Mouse (Mus musculus): ENCODE data around the gene Spata25. TPM values are rescaled to one million over a fixed set of nuclear protein-coding genes. Genes with fewer than 3 reads are reported as not detected.
"Not testable (repeated sequence)": the region's sequence is repeated elsewhere in the genome, so short reads cannot be mapped to it uniquely, and the experiment has no call there.

Gene Spata25
- total RNA-seq, 4 experiments from 2014 or later: 0.54 to 1.3 TPM; not detected in 2

DNA sequence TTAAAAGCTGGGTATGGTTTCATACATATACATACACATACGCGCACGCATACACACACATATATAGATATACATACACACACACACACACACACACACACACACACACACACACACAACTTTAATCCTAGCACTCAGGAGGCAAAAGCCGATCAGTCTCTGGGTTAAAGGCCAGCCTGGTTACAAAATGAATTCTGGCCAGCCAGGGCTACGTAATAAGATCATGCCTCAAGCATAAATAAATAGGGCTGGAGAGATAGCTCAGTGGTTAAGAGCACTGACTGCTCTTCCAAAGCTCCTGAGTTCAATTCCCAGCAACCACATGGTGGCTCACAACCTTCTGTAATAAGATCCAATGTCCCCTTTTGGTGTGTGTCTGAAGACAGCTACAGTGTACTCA, 27.2 kb upstream of the Spata25 start:
- not testable (repeated sequence) for DNase-seq (ENCODE audit: low spot score in 2 of 2)

DNA sequence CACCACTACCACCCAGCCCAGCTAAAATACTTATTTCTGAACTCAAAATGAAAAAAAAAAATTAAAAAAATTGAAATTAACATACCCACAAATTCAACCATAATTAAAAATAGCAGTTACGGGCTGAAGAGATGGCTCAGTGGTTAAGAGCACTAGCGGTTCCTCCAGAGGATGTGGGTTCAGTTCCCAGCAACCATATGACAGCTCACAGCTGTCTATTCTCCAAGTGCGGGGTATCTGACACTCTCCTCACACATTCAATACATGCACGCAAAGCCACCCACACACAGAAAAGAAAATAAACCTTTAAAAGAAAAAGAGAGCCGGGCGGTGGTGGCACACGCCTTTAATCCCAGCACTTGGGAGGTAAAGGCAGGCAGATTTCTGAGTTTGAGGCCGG, 21.7 kb upstream of the Spata25 start:
- no peak for DNase-seq (ENCODE audit: low spot score in 2 of 2)

DNA sequence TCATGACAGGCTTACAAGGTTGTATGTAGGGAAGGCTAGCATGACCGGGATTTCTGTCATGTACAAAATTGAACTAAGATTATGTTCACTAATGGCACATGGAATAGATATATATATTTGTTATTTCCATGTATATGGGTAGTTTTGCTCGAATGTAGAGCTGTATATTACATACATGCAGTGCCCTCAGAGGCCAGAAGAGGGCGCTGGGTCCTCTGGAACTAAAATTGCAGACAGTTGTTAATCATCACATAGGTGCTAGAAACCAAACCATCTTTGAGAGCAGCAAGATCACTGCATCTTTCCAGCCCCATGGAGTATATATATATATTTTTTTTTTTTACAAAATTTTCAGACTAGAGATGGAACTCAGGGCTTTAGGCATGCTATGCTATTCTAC, 17.4 kb upstream of the Spata25 start:
- DNase-seq (ENCODE audit: low spot score in 2 of 2): no peak

DNA sequence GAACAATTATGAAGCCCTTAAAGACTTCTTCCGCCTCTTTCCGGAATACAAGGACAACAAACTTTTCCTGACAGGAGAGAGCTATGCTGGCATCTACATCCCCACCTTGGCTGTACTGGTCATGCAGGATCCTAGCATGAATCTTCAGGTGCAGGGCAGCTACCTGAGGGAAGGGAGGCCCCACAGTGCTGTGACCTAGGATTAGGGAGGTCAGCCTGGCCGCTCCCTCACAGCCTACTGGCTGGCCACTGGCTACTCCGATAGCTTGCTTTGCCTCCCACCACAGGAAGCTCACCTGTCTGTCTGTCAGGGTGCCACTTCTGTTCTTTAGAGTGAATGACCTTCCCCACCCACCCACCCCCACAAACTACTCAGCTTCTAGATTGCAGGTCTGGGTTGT, 6.8 kb upstream of the Spata25 start:
- DNase-seq (ENCODE audit: low spot score in 2 of 2): no peak

DNA sequence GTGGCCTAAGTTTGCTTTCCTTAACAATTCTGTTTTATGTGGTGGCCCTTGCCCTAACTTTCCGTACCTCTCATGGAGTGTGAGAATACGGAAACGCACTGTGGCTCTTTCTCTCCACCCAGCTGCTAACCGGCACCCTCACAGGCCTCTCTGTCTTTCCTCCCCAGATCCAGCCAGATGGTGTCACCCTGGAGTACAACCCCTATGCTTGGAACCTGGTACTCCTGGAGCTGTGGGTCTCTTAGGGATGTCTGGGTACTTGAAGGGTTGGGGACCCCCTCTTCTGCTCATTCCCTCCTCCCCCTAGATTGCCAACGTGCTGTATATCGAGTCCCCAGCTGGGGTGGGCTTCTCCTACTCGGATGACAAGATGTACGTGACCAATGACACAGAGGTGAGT, 6.2 kb upstream of the Spata25 start:
- DNase-seq (ENCODE audit: low spot score in 2 of 2): no peak

DNA sequence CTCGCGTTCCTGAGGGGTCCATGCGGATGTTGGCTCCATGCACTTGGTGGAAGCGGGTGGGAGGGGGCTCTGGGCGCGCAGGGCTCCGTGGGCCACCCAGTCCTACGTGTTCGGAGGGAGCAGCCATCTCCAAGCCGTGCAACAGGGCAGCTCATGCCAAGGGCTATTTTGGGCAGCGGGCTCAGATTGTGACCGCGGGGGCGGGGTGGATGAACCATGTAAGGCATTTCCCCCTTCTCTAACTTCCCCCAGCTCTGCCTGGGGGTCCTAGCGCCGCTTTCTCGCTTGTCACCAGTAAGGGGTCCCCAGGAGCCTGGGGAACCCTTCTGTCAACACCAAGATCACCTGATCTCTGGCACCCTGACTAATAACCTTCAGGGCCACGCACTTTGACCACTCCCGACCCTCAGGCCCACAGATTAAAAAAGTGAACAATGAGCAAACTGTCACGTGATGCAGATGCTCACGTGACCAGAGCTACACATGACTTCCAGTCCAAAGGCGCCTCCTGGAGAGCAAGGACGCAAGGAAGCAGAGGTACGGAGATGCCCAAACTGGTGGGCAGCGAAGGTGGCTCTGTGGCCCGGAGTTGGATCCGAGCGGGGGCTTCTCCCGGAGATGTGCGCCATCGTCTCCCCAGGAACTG, 5.1 kb upstream of the Spata25 start, which contains the start of gene Neurl2:
TSS of gene Neurl2 (minus strand) at position 143 of the 646 bp plus-strand sequence.
- peak; percentile 92 to 95 for DNase-seq (ENCODE audit: low spot score in 2 of 2)

DNA sequence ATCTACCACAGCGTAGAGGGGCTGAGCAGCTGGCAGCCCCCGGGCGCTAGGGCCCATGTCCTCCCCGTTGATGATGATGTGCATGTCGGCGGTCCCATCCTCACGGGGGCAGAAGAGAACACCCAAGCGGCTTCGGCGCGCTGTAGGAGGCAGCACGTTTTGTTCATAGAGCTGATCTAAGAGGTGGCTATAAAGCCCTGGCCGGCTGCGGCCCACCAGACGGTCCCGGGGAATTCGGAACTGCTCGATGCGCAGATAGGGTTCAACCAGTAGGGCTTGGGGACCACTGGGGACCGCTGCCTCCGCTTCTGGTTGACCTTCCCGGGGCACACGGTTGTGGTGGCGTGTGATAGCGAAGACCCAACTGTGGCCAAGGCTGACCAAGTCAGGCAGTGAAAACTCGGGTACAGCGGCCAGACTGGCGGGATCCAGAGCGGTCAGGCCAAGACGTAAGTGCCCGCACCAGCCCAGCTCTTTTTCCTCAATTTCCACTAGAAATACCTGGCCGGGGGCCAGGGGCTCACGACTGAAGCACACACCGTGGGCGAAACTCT, 4.5 kb upstream of the Spata25 start, which contains the start of gene Ctsa:
TSS of gene Ctsa (plus strand) at position 126 of the 554 bp plus-strand sequence.
- DNase-seq (ENCODE audit: low spot score in 2 of 2): peak; percentile 75 to 80

DNA sequence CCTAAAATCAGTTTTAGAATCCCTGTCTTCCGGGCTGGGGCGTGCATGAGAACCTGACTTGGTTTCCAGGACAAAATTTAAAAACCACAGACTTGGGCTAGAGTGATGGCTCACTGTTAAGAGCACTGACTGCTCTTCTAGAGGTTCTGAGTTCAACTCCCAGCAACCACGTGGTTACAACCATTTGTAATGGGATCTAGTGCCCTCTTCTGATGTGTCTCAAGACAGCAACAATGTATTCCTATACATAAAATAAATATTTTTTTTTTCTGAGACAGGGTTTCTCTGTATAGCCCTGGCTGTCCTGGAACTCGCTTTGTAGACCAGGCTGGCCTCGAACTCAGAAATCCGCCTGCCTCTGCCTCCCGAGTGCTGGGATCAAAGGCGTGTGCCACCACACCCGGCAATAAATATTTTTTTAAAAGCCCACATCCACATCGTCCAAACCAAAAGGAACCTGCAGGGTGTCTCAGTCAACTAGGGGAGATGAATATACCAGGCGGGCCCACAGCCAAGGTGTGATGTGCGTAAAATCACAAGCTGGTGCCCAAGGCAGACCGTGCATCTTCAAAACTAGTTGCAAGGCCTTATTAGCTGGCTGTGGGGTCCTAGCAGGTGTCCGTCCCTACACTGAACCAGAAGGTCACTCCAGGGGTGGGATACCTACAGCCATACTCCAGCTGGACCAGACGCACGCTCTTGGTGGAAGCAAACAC, 3.9 kb upstream of the Spata25 start:
- no peak for DNase-seq (ENCODE audit: low spot score in 2 of 2)

DNA sequence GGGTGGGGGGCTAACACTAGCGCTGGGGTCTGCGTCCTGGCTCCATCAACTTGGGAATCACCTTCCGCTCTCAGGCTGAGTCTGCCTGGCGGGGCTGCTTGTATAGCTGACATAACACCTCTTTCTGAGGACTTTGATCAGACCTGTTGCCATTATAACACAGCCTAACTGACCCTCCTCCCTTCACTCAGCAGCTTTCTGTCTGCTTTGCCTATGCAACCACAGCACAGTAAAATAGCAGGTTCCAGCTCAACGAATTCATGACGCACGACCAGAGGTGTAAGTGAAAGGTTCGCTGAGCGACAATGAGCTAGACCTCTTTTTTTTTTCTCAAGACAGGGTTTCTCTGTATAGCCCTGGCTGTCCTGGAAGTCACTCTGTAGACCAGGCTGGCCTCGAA, 2.7 kb upstream of the Spata25 start:
- no peak for DNase-seq (ENCODE audit: low spot score in 2 of 2)

DNA sequence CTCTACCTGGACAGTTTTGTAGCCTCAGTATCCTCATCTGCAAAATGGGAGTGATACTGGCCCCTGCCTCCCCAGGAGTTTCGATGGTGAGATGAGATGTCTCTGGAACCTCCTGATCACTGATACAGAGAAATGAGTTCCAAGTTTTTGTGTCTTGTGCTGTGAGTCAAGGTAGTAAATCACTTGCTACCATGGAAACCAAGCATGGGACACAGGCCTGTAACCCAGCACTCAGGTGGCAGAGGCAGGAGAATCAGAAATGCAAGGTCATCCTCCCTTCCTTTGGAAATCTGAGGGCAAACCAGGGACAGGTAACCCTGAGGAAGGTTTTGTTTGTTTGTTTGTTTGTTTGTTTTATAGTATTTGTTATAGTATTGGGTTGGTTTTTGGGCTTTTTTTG, 753 bp upstream of the Spata25 start:
- no peak for DNase-seq (ENCODE audit: low spot score in 2 of 2)

DNA sequence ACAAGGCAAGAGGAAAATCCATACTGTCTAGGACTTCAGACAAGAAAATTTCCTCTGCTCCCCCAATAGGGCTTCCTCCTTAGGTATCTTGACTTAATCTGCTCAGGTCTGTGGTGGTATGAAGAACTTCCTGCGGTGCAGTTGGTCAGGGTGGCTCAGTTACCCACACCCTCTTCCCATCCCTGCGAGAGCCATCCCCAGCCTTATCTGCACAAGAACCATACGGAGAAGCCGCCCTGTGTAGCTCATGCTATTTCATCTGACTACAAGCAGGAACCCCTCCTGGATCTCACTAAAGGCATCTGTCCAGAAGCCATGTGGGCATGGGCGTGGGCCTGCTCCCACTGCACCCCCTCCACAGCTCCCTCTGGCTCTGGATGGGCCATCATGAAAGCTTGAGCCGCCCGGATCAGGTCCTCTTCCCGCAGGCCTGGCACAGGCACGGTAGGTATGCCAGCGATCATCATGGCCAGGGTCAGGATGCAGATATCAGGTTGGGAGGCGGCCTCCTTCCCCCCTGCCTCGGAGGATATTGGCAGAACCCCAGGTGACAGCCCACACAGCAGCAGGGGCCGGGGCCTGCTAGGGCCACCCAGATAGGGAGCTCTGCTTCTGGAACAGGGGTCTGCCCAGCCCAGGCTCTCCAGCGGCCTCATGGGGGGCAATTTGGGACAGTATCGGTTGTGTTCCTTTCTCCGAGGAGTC, 1.0 kb downstream of the Spata25 start:
- no peak for DNase-seq (ENCODE audit: low spot score in 2 of 2)

DNA sequence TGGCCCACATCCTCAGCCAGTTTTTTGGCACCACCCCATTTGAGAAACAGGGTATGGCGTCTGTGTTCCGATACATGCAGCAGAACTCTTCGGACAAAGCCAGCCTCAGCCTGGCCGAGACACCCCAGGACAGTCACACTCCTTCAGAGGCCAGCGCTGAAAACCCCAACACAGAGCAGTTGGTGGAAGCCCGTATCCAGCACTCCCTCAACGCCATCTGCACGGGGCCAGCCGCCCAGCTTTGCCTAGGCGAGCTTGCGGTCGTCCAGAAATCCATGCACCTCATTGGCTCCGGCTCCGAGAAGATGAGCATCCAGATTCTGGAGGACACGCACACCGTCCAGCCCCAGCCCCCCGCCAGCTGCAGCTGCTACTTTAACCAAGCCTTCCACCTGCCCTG, 2.8 kb downstream of the Spata25 start:
- no peak for DNase-seq (ENCODE audit: low spot score in 2 of 2)

DNA sequence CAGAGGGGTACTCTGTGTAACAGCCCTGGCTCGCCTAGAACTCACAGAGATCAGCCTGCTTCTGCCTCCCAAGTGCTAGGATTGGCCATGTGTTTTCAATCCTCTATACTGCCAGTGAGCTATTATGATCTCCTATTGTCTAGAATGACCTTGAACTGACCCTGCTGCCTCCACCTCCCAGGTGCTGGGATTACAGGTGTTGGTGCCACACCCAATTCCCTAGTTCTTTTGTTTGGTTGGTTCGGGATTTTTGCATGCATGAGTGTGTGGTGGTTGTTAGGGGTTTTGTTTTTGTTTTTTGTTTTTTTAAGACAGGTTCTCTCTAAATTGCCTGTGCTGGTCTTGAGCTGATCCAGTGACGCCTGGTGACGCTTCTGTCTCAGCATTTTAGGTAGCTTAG, 4.4 kb downstream of the Spata25 start:
- DNase-seq (ENCODE audit: low spot score in 2 of 2): no peak

DNA sequence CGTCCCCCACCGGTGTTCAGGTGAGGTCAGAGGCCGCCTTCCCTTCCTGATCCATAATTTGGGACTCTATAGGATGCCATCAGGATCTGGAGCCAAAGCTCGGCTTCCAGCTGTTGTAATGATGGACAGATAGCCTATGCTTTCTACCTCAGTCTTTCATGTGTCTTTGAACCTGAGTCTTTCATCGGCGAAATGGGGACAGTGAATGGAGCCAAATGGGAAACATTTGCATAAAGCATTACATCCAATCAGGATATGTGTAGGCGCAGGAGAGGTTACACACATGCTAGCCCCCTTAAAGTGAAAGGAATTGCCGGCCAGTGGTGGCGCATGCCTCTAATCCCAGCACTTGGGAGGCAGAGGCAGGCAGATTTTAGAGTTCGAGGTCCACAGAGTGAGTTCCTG, 5.2 kb downstream of the Spata25 start:
- no peak for DNase-seq (ENCODE audit: low spot score in 2 of 2)

DNA sequence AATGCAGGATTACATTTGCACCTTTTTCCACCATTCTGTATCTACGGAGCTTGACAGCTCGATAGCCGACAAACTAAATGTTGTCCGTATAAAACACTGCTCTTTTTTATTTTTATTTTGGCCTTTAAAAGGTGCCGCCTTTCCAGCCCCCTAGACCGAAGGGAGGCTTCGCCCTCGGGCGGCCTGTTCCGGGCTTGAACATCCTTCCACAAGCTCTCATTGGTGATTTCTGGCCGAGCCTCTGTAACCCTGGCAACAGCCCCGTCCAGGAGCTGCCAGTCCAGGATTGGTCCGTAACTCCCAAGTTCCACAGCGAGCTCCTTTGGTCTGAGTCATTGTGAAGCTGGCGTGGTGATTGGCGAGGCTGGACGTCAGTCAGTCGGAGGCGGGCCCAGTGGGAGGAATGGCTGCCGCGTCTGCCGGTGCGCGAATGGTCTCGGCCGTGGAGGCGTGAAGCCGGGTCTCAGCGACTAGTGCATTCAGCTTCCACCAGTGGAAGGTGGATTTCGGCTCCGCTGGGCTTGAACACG, 5.6 kb downstream of the Spata25 start, which contains the start of gene Zswim1:
TSS of gene Zswim1 (plus strand) at position 51 of the 530 bp plus-strand sequence.
- peak; percentile 99 to 100 for DNase-seq (ENCODE audit: low spot score in 2 of 2)

DNA sequence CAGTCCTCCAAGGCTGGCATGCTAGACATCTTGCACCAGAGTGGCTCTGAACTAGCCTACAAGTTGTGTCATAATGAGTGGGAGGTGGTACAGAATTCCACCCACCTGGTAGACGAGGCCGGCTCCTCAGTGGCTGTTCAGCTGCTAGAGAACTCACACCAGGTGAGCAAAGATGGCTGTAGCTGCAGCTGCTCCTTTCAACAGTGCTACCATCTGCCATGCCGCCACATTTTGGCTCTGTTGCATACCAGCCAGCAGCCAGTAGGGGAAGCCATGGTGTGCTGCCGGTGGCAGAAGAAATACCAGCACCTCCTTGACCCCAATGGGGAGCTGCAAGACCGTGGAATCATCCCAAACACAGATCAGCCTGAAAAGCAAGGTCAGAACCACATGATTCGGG, 7.3 kb downstream of the Spata25 start:
- DNase-seq (ENCODE audit: low spot score in 2 of 2): no peak

DNA sequence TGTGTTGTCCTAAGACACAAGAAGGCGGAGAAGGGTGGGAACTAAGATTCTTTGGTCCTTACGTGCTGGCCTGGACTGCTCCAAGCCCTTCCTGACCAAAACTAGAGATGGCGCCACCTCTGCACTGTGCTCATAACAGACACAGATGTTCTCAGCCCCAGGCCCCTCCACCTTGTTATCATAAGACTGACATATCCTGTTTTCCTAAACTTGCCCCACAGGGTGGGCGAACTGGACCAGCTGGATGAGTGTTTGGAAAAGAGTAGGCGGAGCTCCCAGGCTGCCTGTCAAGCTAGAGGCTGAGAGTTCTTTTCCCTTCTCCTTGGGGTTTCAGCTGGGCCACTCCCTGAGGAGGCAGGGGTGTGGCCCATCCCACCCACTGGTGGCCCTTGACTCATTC, 10.6 kb downstream of the Spata25 start:
- DNase-seq (ENCODE audit: low spot score in 2 of 2): no peak

DNA sequence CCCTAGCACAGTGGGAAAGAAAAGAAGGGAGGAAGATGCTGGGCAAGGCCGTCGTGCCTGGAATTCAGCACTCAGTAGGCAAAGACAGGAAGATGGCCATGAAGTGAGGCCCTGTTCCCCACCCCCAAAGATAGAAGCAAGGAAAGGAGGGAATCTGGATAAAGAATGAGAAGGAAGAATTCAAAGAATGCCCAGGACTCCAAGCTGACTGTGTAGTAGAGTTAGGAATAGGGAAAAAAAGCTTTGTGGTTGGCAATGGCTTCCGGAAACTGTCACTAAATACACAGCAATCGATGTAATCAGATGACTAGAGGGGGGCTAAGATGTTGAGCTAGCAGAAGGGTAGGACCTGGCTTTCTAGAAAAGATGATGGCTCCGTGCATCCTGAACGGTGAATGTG, 11.1 kb downstream of the Spata25 start:
- DNase-seq (ENCODE audit: low spot score in 2 of 2): no peak

DNA sequence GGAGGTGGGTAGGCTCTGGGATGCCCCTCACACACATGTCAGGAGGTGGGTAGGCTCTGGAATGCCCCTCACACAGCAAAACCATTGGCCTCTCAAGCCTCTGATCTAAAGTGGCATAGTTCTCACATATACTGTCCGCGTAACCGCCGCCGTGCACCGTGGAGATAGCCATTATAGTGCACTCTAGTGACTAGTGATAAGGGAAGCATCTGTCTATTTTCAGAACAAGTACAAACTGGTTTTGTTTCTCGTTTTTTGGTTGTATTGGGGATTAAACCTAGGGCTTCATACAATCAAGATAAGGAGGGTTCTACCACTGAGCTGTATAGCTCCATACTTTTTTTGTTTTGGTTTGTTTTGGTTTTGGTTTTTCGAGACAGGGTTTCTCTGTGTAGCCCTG, 12.5 kb downstream of the Spata25 start:
- DNase-seq (ENCODE audit: low spot score in 2 of 2): no peak

DNA sequence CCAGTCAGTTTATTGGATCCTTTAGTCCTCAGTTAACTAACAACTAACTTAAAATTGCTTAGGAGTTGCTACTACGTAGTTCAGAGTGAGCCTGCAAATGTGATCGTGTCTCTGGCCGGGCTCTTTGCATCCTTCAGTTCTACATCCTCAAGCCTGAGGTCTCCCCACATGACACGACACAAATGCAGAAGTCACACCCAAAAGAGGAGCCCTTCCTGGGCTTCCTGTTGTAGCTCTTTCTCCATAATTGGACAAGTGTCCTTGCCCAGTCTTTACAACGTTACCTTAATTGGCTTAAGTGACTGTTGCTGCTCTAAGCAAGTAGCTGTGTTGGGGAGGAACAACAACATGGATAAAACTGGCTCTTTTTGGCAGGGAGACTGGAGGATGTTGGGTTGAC, 13.0 kb downstream of the Spata25 start:
- DNase-seq (ENCODE audit: low spot score in 2 of 2): no peak

DNA sequence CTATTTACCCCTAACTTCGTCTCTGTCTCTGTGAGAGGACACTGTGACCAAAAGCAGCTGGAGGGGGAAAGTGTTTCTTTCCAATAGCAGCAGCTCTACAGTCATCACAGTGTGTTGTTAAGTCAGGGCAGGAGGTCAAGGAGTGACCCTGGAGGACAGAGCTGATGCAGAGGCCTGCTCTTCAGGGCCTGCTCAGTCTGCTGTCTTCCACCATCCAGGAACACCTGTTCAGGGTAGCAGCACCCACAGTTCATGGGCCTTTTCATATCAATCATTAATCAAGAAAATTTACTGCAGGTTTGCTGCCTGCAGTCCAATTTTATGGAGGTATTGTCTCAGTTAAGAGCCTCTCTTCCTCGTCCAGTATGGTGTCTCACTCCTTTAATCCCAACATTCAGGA, 14.8 kb downstream of the Spata25 start:
- no peak for DNase-seq (ENCODE audit: low spot score in 2 of 2)

DNA sequence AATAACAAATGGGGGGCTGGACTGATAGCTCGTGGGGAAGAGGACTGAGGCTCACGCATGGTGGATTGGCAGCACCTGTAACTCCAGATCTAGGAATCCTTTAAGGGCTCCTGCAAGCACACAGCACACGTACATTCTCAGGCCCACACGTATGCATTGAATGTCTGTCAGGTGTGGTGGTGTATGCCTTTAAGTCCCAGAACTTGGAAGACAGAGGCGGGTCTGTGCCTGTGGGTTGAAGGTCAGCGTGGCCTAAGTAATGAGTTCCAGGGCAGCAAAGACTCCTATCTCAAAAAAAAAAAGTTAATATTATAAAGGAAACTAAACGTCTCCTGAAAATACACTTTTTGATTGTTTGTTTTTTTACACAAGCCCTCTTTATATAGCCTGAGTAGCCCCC, 21.7 kb downstream of the Spata25 start:
- no peak for DNase-seq (ENCODE audit: low spot score in 2 of 2)

Measured in layer of hippocampus, adult 8-10 months (tissue).